7 mouse cellular contexts compared by ENCODE assay signal in the genomic region with DNA sequence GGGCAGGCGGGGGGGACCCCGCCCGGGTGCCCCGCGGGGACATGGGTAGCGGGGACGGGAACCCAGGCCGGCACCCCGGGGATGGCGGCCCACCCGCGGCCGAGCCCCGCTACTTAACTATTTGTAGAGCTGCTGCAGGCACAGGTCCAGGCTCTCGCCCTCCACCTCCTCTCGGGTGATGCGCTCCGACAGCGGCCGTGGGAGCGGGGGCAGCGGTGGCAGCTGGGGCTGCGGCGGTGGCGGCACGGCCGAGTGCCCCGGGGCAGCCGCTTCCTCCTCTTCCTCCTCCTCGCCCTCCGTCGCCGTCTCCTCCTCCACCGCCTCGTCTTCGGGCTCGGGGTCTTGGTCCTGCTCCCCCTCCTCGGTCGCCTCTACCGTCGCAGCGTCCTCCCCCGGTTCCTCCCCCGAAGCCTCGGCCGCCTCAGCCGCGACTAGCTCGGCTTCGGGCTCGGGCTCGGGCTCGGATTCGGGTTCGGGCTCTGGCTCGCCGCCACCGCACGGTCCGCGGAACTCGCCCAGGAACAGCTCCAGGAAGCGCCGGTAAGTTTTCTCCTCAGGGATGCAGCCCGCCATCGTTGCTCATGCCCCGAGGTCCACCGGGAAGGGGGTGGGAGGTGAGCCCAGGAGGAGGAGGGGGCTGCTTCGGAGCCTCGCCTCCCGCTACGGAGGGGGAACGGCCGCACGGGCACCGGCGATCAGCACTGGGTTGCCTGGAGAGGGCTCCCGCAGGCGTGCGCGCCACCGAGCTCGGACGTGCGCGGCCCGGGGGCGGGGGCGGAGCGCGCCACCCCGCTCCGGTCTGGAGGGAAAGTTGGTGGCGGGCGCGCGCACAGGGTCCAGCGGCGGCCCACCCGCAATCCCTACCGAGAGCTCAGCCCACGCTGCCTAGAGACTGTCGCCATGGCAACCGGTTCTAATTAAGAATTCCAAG. TPM values are rescaled to one million over a fixed set of nuclear protein-coding genes. Genes with fewer than 3 reads are reported as not detected.
DNase-seq lines count a peak whose midpoint lies in the region; ATAC-seq and TF ChIP-seq lines count a peak whose summit lies in the region.

A gene (minus strand): TSS at position 693 of the 931 bp plus-strand sequence.

- peak; percentile 61; the same call in 1 of the 2 replicates for TF ChIP-seq POLR2A in bone marrow, adult 2 months (IDR thresholded peaks at IDR 0.05; ENCODE audit: borderline replicate concordance, control insufficient read depth, low read depth, low read length)
- no peak for TF ChIP-seq POLR2A in limb, embryonic 14.5 days (IDR thresholded peaks at IDR 0.05; ENCODE audit: borderline replicate concordance, extremely low read depth, insufficient read depth, insufficient read length)

- peak; percentile 63 to 69 for DNase-seq in heart, adult 9 months (ENCODE audit: low spot score in 2 of 2)
- DNase-seq in kidney, adult 9 months = peak; percentile 55
- peak; percentile 82 for DNase-seq in limb, embryonic 14.5 days (ENCODE audit: low spot score)
- DNase-seq in spleen, postnatal 14 days (ENCODE audit: low spot score in 2 of 2) = peak; percentile 53 to 71

- H3K9ac ChIP-seq in embryonic facial prominence, embryonic 15.5 days = peak within 1 kb of the TSS; percentile 35
- H3K9ac ChIP-seq in limb, embryonic 14.5 days (ENCODE audit: low read depth, low read length, severe bottlenecking) = peak within 1 kb of the TSS; percentile 53
- H3K9ac ChIP-seq in midbrain, embryonic 16.5 days (ENCODE audit: low read depth, low read length) = peak within 1 kb of the TSS; percentile 79

- no peak for TF ChIP-seq CTCF in bone marrow, adult 2 months (IDR thresholded peaks at IDR 0.05; ENCODE audit: control insufficient read depth, insufficient read depth, low read length)

- peak within 1 kb of the TSS; percentile 65 for H3K27ac ChIP-seq in bone marrow, adult 2 months (ENCODE audit: control insufficient read depth, insufficient read depth, low read depth, low read length, poor library complexity)
- H3K27ac ChIP-seq in embryonic facial prominence, embryonic 15.5 days (replicated peaks) = no peak within 1 kb of the TSS
- no peak within 1 kb of the TSS for H3K27ac ChIP-seq in limb, embryonic 14.5 days (replicated peaks; ENCODE audit: low read depth, low read length)
- peak within 1 kb of the TSS; percentile 88 for H3K27ac ChIP-seq in midbrain, embryonic 16.5 days (ENCODE audit: low read length)

- H3K36me3 ChIP-seq in embryonic facial prominence, embryonic 15.5 days = no peaks in the 10 kb centered on the region
- no peaks in the 10 kb centered on the region for H3K36me3 ChIP-seq in limb, embryonic 14.5 days (ENCODE audit: control insufficient read depth, insufficient read depth, low read length)
- H3K36me3 ChIP-seq in midbrain, embryonic 16.5 days (ENCODE audit: control insufficient read depth, insufficient read depth, low read length) = no peaks in the 10 kb centered on the region

- under 1% methylated on average over 99 of the region's 104 CpGs for WGBS in bone marrow, adult 2 months
- under 1% methylated on average over 91 of the region's 104 CpGs for WGBS in embryonic facial prominence, embryonic 15.5 days
- 2% methylated on average over 62 of the region's 104 CpGs for WGBS in limb, embryonic 14.5 days
- under 1% methylated on average over 87 of the region's 104 CpGs for WGBS in midbrain, embryonic 16.5 days

- H3K27me3 ChIP-seq in embryonic facial prominence, embryonic 15.5 days = peaks cover 37% of the 10 kb centered on the region
- peaks cover 23% of the 10 kb centered on the region for H3K27me3 ChIP-seq in limb, embryonic 14.5 days (ENCODE audit: control insufficient read depth, insufficient read depth, low read length)
- no peaks in the 10 kb centered on the region for H3K27me3 ChIP-seq in midbrain, embryonic 16.5 days (ENCODE audit: control insufficient read depth, insufficient read depth, low read depth, low read length)

- H3K9me3 ChIP-seq in embryonic facial prominence, embryonic 15.5 days (replicated peaks) = no peaks in the 10 kb centered on the region
- H3K9me3 ChIP-seq in limb, embryonic 14.5 days (ENCODE audit: control insufficient read depth, low read length) = no peaks in the 10 kb centered on the region
- no peaks in the 10 kb centered on the region for H3K9me3 ChIP-seq in midbrain, embryonic 16.5 days (replicated peaks; ENCODE audit: control insufficient read depth, low read length, poor library complexity, severe bottlenecking)

- H3K4me3 ChIP-seq in bone marrow, adult 2 months (replicated peaks; ENCODE audit: control insufficient read depth, low read depth, low read length) = peak within 1 kb of the TSS; percentile 77
- peak within 1 kb of the TSS; percentile 70 for H3K4me3 ChIP-seq in embryonic facial prominence, embryonic 15.5 days (replicated peaks)
- H3K4me3 ChIP-seq in limb, embryonic 14.5 days (replicated peaks; ENCODE audit: low read length) = peak within 1 kb of the TSS; percentile 50
- peak within 1 kb of the TSS; percentile 62 for H3K4me3 ChIP-seq in midbrain, embryonic 16.5 days (ENCODE audit: low read depth, low read length)

- peaks cover 1% of the 10 kb centered on the region for H3K4me1 ChIP-seq in bone marrow, adult 2 months (ENCODE audit: control insufficient read depth, insufficient read depth, low read length)
- H3K4me1 ChIP-seq in embryonic facial prominence, embryonic 15.5 days = peaks cover 16% of the 10 kb centered on the region
- peaks cover 11% of the 10 kb centered on the region; the same call in 1 of the 2 replicates for H3K4me1 ChIP-seq in limb, embryonic 14.5 days (ENCODE audit: control insufficient read depth, insufficient read depth, low read length)
- H3K4me1 ChIP-seq in midbrain, embryonic 16.5 days (ENCODE audit: control insufficient read depth, insufficient read depth, low read length) = peaks cover 13% of the 10 kb centered on the region

- peak within 1 kb of the TSS; percentile 97 for H3K4me2 ChIP-seq in embryonic facial prominence, embryonic 15.5 days (replicated peaks)
- H3K4me2 ChIP-seq in limb, embryonic 14.5 days (replicated peaks; ENCODE audit: low read depth, low read length, severe bottlenecking) = peak within 1 kb of the TSS; percentile 96
- peak within 1 kb of the TSS; percentile 82 for H3K4me2 ChIP-seq in midbrain, embryonic 16.5 days (ENCODE audit: low read length)

- peak; percentile 92 for ATAC-seq in embryonic facial prominence, embryonic 15.5 days (ENCODE audit: insufficient number of reproducible peaks, low FRiP score, low TSS enrichment, low read depth)
- ATAC-seq in limb, embryonic 14.5 days (ENCODE audit: low FRiP score, low read depth) = peak; percentile 94
- ATAC-seq in midbrain, embryonic 16.5 days = peak; percentile 96

RNA-seq across cellular contexts. Expression of the gene that starts here (rescaled TPM):
- 1.5 and 2.9 TPM in 2 replicates for polyA plus RNA-seq in bone marrow, adult 2 months (2011; ENCODE audit: insufficient read depth, insufficient read length, low replicate concordance, missing spikeins)
- polyA plus RNA-seq in embryonic facial prominence, embryonic 15.5 days (2015; fragmentation: Nextera tagmentation; extraction: Ambion mirVana) = 3.9 and 4.7 TPM in 2 replicates
- 2.7 and 3.1 TPM in 2 replicates for polyA plus RNA-seq in limb, embryonic 14.5 days (2012; rRNA removed)
- 2.6 and 3.4 TPM in 2 replicates for polyA plus RNA-seq in limb, embryonic 14.5 days (2014; fragmentation: Nextera tagmentation; extraction: Ambion mirVana)
- polyA plus RNA-seq in midbrain, embryonic 16.5 days (2015; fragmentation: Nextera tagmentation; extraction: Ambion mirVana) = 24.1 and 25.8 TPM in 2 replicates

Comparison
In these comparisons a context has a peak if more than half of its experiments do, and no peak if none do; other contexts are left out.
1. H3K27ac ChIP-seq: peak in bone marrow, adult 2 months (single experiment) and midbrain, embryonic 16.5 days (single experiment); none in embryonic facial prominence, embryonic 15.5 days (single experiment) and limb, embryonic 14.5 days (single experiment).
2. Peak in every context shown above with its lines, with median percentiles within 50 percentile points of each other: H3K4me3 ChIP-seq, ATAC-seq, H3K4me2 ChIP-seq, H3K9ac ChIP-seq and DNase-seq.